Mouse (Mus musculus): ENCODE results near the gene Actl7a. TPM values are rescaled to one million over a fixed set of nuclear protein-coding genes. Genes with fewer than 3 reads are reported as not detected.

The Actl7a gene
- polyA plus RNA-seq, 1 experiment from 2014 or later, result not detected

Other genes starting within 250 kb of the Actl7a start
- not detected in 2 replicates for gene Gm26657, start 3.3 kb upstream of the Actl7a start, polyA plus RNA-seq (2015; fragmentation: Nextera tagmentation; extraction: Ambion mirVana)
- gene Actl7b, start 2.0 kb upstream of the Actl7a start, polyA plus RNA-seq (2015; fragmentation: Nextera tagmentation; extraction: Ambion mirVana), result not detected in 2 replicates
- 24.4 and 25.5 TPM in 2 replicates for gene Elp1, start 58.9 kb downstream of the Actl7a start, polyA plus RNA-seq (2015; fragmentation: Nextera tagmentation; extraction: Ambion mirVana)
- 11.0 and 11.2 TPM in 2 replicates for gene Fam206a, start 58.9 kb downstream of the Actl7a start, polyA plus RNA-seq (2015; fragmentation: Nextera tagmentation; extraction: Ambion mirVana)
- 17.7 and 19.3 TPM in 2 replicates for gene Ctnnal1, start 121.8 kb downstream of the Actl7a start, polyA plus RNA-seq (2015; fragmentation: Nextera tagmentation; extraction: Ambion mirVana)
- 6.3 and 6.7 TPM in 2 replicates for gene Tmem245, start 204.0 kb downstream of the Actl7a start, polyA plus RNA-seq (2015; fragmentation: Nextera tagmentation; extraction: Ambion mirVana)
- 0.39 and 0.43 TPM in 2 replicates for gene Frrs1l, start 247.0 kb downstream of the Actl7a start, polyA plus RNA-seq (2015; fragmentation: Nextera tagmentation; extraction: Ambion mirVana)

All from intestine, embryonic 16.5 days (tissue).